Mouse (Mus musculus) heart, adult 2 months (tissue): ENCODE results near the gene Akr1c21.

ENCODE experiments used
- CTCF ChIP-seq: fragments of 200-600 bp; IDR thresholded peaks from 2 replicates; pipeline ENCODE4 v1.8.1; 2022; ENCODE audit warnings: antibody characterized with exemption, mild to moderate bottlenecking, moderate library complexity
- POLR2A ChIP-seq: fragments of 200-500 bp; IDR thresholded peaks from 2 replicates; pipeline ENCODE4 v1.6.1; 2011; ENCODE audit warnings: mild to moderate bottlenecking, low read depth, low read length, control low read depth; ENCODE audit not compliant: insufficient read depth

- TF ChIP-seq CTCF (peak; percentile 63), POLR2A (no peak)
Measured at GRCm38 (mm10) chr13:4610902-4611301, 37.0 kb downstream of the Akr1c21 start.
